Mouse (Mus musculus) MEL (cell line): Measurements from ENCODE around the gene Jag2. TPM values are rescaled to one million over a fixed set of nuclear protein-coding genes. Genes with fewer than 3 reads are reported as not detected.

Experiments used
- DNase-seq: peaks from one replicate; pipeline ENCODE4 v3.0.0; 2011; ENCODE audit warnings: low read depth, low spot score
- H3K27ac ChIP-seq: 2 replicates; pipeline ENCODE4 v1.5.1; 2012; ENCODE audit warnings: low read depth, mild to moderate bottlenecking, control low read depth, low read length, moderate library complexity; ENCODE audit not compliant: control insufficient read depth
- H3K27me3 ChIP-seq, 2 experiments: fragments of 150-350 bp in 1 of 2; sonication (generic) in 1 of 2; 2 replicates each; pipeline ENCODE4 v1.6.1; 2012; ENCODE audit warnings: low read length in 2 of 2, mild to moderate bottlenecking in 2 of 2, improper control_type of control experiment in 1 of 2, moderate library complexity in 1 of 2; ENCODE audit not compliant: insufficient read depth in 2 of 2, control insufficient read depth in 1 of 2
- H3K36me3 ChIP-seq, 2 experiments: 2 replicates each; pipeline ENCODE4 v1.6.1; 2012 to 2014; ENCODE audit warnings: low read length in 2 of 2, improper control_type of control experiment in 1 of 2, inconsistent platforms in 1 of 2, mild to moderate bottlenecking in 1 of 2; ENCODE audit not compliant: insufficient read depth in 2 of 2, control insufficient read depth in 1 of 2
- H3K4me1 ChIP-seq, 2 experiments: fragments of 150-350 bp in 1 of 2; sonication (generic) in 1 of 2; 2 replicates each; pipeline ENCODE4 v1.6.1; 2012; ENCODE audit warnings: low read length in 2 of 2, improper control_type of control experiment in 1 of 2, mild to moderate bottlenecking in 1 of 2; ENCODE audit not compliant: insufficient read depth in 2 of 2, control insufficient read depth in 1 of 2
- H3K4me3 ChIP-seq, 2 experiments: fragments of 150-350 bp in 1 of 2; sonication (generic) in 1 of 2; 2 replicates each; pipeline ENCODE4 v1.5.1; 2012; ENCODE audit warnings: low read depth in 2 of 2, low read length in 2 of 2, mild to moderate bottlenecking in 2 of 2, moderate library complexity in 2 of 2, control low read depth in 1 of 2, improper control_type of control experiment in 1 of 2; ENCODE audit not compliant: control insufficient read depth in 1 of 2, insufficient read depth in 1 of 2
- H3K79me2 ChIP-seq: 2 replicates; pipeline ENCODE4 v1.6.1; 2012; ENCODE audit warnings: mild to moderate bottlenecking, low read length, moderate library complexity; ENCODE audit not compliant: control insufficient read depth, poor library complexity, insufficient read depth
- H3K9ac ChIP-seq: 2 replicates; pipeline ENCODE4 v1.6.1; 2012; ENCODE audit warnings: low read depth, mild to moderate bottlenecking, control low read depth, low read length, moderate library complexity; ENCODE audit not compliant: control insufficient read depth, poor library complexity, severe bottlenecking
- H3K9me3 ChIP-seq: fragments of 150-350 bp; sonication (generic); replicated peaks from 2 replicates; pipeline ENCODE4 v1.6.1; 2012; ENCODE audit warnings: mild to moderate bottlenecking, low read length, improper control_type of control experiment, moderate library complexity; ENCODE audit not compliant: insufficient read depth
- BHLHE40 ChIP-seq: IDR thresholded peaks from 2 replicates; pipeline ENCODE4 v1.6.1; 2012; ENCODE audit warnings: low read depth, mild to moderate bottlenecking, inconsistent platforms, low read length, improper control_type of control experiment, borderline replicate concordance
- CHD1 ChIP-seq: IDR thresholded peaks from 2 replicates; pipeline ENCODE4 v1.6.1; 2012; ENCODE audit warnings: low read depth, mild to moderate bottlenecking, inconsistent platforms, low read length, improper control_type of control experiment
- ELF1 ChIP-seq: IDR thresholded peaks from 2 replicates; pipeline ENCODE4 v1.6.1; 2014; ENCODE audit warnings: low read depth, mild to moderate bottlenecking, inconsistent platforms, low read length, improper control_type of control experiment, moderate library complexity
- EP300 ChIP-seq, 2 experiments: IDR thresholded peaks; 2 replicates each; pipeline ENCODE4 v1.6.1; 2011; ENCODE audit warnings: improper control_type of control experiment in 2 of 2, low read length in 2 of 2, low read depth in 1 of 2, mild to moderate bottlenecking in 1 of 2
- ETS1 ChIP-seq: IDR thresholded peaks from 2 replicates; pipeline ENCODE4 v1.6.1; 2012; ENCODE audit warnings: low read depth, mild to moderate bottlenecking, inconsistent platforms, low read length, improper control_type of control experiment, moderate library complexity
- GATA1 ChIP-seq: IDR thresholded peaks from 2 replicates; pipeline ENCODE4 v1.6.1; 2011; ENCODE audit warnings: low read depth, low read length, improper control_type of control experiment
- HCFC1 ChIP-seq: IDR thresholded peaks from 2 replicates; pipeline ENCODE4 v1.6.1; 2012; ENCODE audit warnings: low read depth, mild to moderate bottlenecking, inconsistent platforms, low read length, improper control_type of control experiment, moderate library complexity
- JUND ChIP-seq: IDR thresholded peaks from 2 replicates; pipeline ENCODE4 v1.6.1; 2011; ENCODE audit warnings: low read depth, mild to moderate bottlenecking, improper control_type of control experiment, low read length
- MAFK ChIP-seq: IDR thresholded peaks from 2 replicates; pipeline ENCODE4 v1.6.1; 2011; ENCODE audit warnings: low read depth, mild to moderate bottlenecking, low read length, improper control_type of control experiment, borderline replicate concordance
- MAX ChIP-seq: IDR thresholded peaks from 2 replicates; pipeline ENCODE4 v1.6.1; 2011; ENCODE audit warnings: low read length, improper control_type of control experiment
- MEF2A ChIP-seq: IDR thresholded peaks from 2 replicates; pipeline ENCODE4 v1.6.1; 2014; ENCODE audit warnings: low read depth, mild to moderate bottlenecking, inconsistent platforms, low read length, improper control_type of control experiment; ENCODE audit not compliant: poor library complexity, insufficient replicate concordance, severe bottlenecking; ENCODE audit errors: extremely low read depth
- MYB ChIP-seq: IDR thresholded peaks from 2 replicates; pipeline ENCODE4 v1.6.1; 2011; ENCODE audit warnings: mild to moderate bottlenecking, low read depth, low read length, improper control_type of control experiment
- NELFE ChIP-seq: IDR thresholded peaks from 2 replicates; pipeline ENCODE4 v1.6.1; 2011; ENCODE audit warnings: low read depth, low read length, improper control_type of control experiment
- NRF1 ChIP-seq: IDR thresholded peaks from 2 replicates; pipeline ENCODE4 v1.6.1; 2014; ENCODE audit warnings: low read depth, mild to moderate bottlenecking, inconsistent platforms, low read length, improper control_type of control experiment, moderate library complexity; ENCODE audit not compliant: poor library complexity, insufficient read depth, severe bottlenecking
- POLR2A ChIP-seq, 2 experiments: IDR thresholded peaks; 2 replicates each; pipeline ENCODE4 v1.6.1; 2011 to 2012; ENCODE audit warnings: low read length in 2 of 2, mild to moderate bottlenecking in 2 of 2, control low read depth in 1 of 2, improper control_type of control experiment in 1 of 2, low read depth in 1 of 2, moderate library complexity in 1 of 2; ENCODE audit not compliant: control insufficient read depth in 1 of 2, insufficient read depth in 1 of 2, poor library complexity in 1 of 2
- POLR2AphosphoS2 ChIP-seq: IDR thresholded peaks from 2 replicates; pipeline ENCODE4 v1.6.1; 2011; ENCODE audit warnings: low read length, improper control_type of control experiment
- SIN3A ChIP-seq: IDR thresholded peaks from 2 replicates; pipeline ENCODE4 v1.6.1; 2012; ENCODE audit warnings: low read length, improper control_type of control experiment, inconsistent platforms
- SMC3 ChIP-seq: IDR thresholded peaks from 2 replicates; pipeline ENCODE4 v1.6.1; 2011; ENCODE audit warnings: low read depth, low read length, improper control_type of control experiment
- ZC3H11A ChIP-seq: IDR thresholded peaks from 2 replicates; pipeline ENCODE4 v1.6.1; 2012; ENCODE audit warnings: low read depth, mild to moderate bottlenecking, inconsistent platforms, low read length, improper control_type of control experiment
- ZMIZ1 ChIP-seq: IDR thresholded peaks from 2 replicates; pipeline ENCODE4 v1.6.1; 2012; ENCODE audit warnings: low read depth, mild to moderate bottlenecking, inconsistent platforms, low read length, improper control_type of control experiment, moderate library complexity
- ZNF384 ChIP-seq: IDR thresholded peaks from 2 replicates; pipeline ENCODE4 v1.6.1; 2012; ENCODE audit warnings: low read depth, mild to moderate bottlenecking, inconsistent platforms, low read length, improper control_type of control experiment
- polyA plus RNA-seq, 2 experiments: library from polyadenylated mRNA; stranded (reverse) in 1 of 2; unstranded in 1 of 2; fragments of >175 nt in 1 of 2; fragments of >200 nt in 1 of 2; gene quantifications; 2 replicates each; pipeline versions ENCODE4 v1.2.1 to v1.2.4; 2012; ENCODE audit warnings: low replicate concordance in 2 of 2, low read depth in 1 of 2; ENCODE audit not compliant: insufficient read length in 2 of 2, insufficient read depth in 1 of 2, missing spikeins in 1 of 2
- total RNA-seq: library from RNA; depleted of rRNA; stranded (reverse); fragments of 300-350 nt; gene quantifications from 2 replicates; pipeline ENCODE4 v1.2.3, GENCODE M21; 2012

Gene Jag2
- total and polyA plus RNA-seq, 3 experiments, result 1.0 to 3.9 TPM; not detected in 1

GRCm38 (mm10) chr12:112900641-112901040 lies 28.9 kb downstream of the Jag2 start:
- TF ChIP-seq HCFC1 (no peak), POLR2AphosphoS2 (no peak), JUND (no peak), MEF2A (no peak)
- Histone ChIP-seq H3K4me3 (no peak overlapping the region), H3K27ac (no peak overlapping the region), H3K36me3 (no peaks in the 10 kb centered on the region), H3K9ac (no peak overlapping the region), H3K79me2 (no peaks in the 10 kb centered on the region), H3K9me3 (no peaks in the 10 kb centered on the region), H3K27me3 (peaks cover 0 to 7% of the 10 kb centered on the region in 2 experiments; a peak in 3 of 4 replicates), H3K4me1 (no peaks in the 10 kb centered on the region)
- DNase-seq, result no peak

- DNase-seq, result no peak
- H3K27me3 ChIP-seq, result peaks cover 5 to 16% of the 10 kb centered on the region in 2 experiments; a peak in 3 of 4 replicates
- H3K27ac ChIP-seq, result no peak overlapping the region
- no peaks in the 10 kb centered on the region for H3K36me3 ChIP-seq
- no peak for TF ChIP-seq CHD1
- TF ChIP-seq ETS1, result no peak
- TF ChIP-seq MAX, result peak; percentile 51
- no peaks in the 10 kb centered on the region for H3K79me2 ChIP-seq
- H3K4me3 ChIP-seq, result no peak overlapping the region
- no peak overlapping the region for H3K9ac ChIP-seq
- no peaks in the 10 kb centered on the region for H3K9me3 ChIP-seq
- H3K4me1 ChIP-seq, result no peaks in the 10 kb centered on the region
Measured at GRCm38 (mm10) chr12:112898960-112899359, 30.6 kb downstream of the Jag2 start.

- no peak overlapping the region for H3K4me3 ChIP-seq
- no peaks in the 10 kb centered on the region for H3K9me3 ChIP-seq
- peaks cover 6 to 17% of the 10 kb centered on the region in 2 experiments for H3K27me3 ChIP-seq
- H3K36me3 ChIP-seq, result no peaks in the 10 kb centered on the region
- no peaks in the 10 kb centered on the region for H3K79me2 ChIP-seq
- TF ChIP-seq BHLHE40, result no peak
- TF ChIP-seq SMC3, result no peak
- no peak for TF ChIP-seq ELF1
- no peak for TF ChIP-seq MEF2A
- no peak for TF ChIP-seq MYB
- TF ChIP-seq POLR2A (IDR thresholded peaks at IDR 0.05; ENCODE audit: control insufficient read depth in 1 of 2, insufficient read depth in 1 of 2, low read depth in 1 of 2, low read length in 2 of 2, poor library complexity in 1 of 2), result no peak
- TF ChIP-seq POLR2AphosphoS2, result no peak
- TF ChIP-seq MAFK, result no peak
- no peak for TF ChIP-seq EP300 (IDR thresholded peaks at IDR 0.05; ENCODE audit: low read depth in 1 of 2, low read length in 2 of 2)
- TF ChIP-seq JUND, result no peak
- no peak for TF ChIP-seq NELFE
- TF ChIP-seq CHD1, result no peak
- TF ChIP-seq NRF1, result no peak
- no peak for TF ChIP-seq GATA1
- TF ChIP-seq SIN3A, result no peak
- TF ChIP-seq ZC3H11A, result no peak
- no peak for TF ChIP-seq ZNF384
- TF ChIP-seq ZMIZ1, result no peak
- no peaks in the 10 kb centered on the region for H3K4me1 ChIP-seq
- DNase-seq, result no peak
- H3K27ac ChIP-seq, result no peak overlapping the region
- H3K9ac ChIP-seq, result no peak overlapping the region
Measured at GRCm38 (mm10) chr12:112898351-112898750, 31.2 kb downstream of the Jag2 start.
